Mouse (Mus musculus): ENCODE data around the gene Crygs.

- TF ChIP-seq CTCF (IDR thresholded peaks at IDR 0.05), result no peak
- TF ChIP-seq EP300 (IDR thresholded peaks at IDR 0.05), result no peak
These were observed 10.6 kb downstream of the Crygs start for GRCm38 (mm10) chr16:22800849-22801109.
